Mouse (Mus musculus) right cerebral cortex, postnatal 10 days (tissue): Measurements from ENCODE around the gene Pex11a.

Source experiments
- DNase-seq, 2 experiments: peaks; one replicate each; pipeline ENCODE4 v3.0.0; 2021; ENCODE audit warnings: low spot score in 2 of 2

Gene Pex11a

GRCm38 (mm10) chr7:79738913-79739312 lies 4.0 kb downstream of the Pex11a start:
- DNase-seq = no peak

- no peak for DNase-seq
Measured at GRCm38 (mm10) chr7:79736511-79736910, 6.4 kb downstream of the Pex11a start.

GRCm38 (mm10) chr7:79734563-79734962 lies 8.4 kb downstream of the Pex11a start:
- DNase-seq = peak in 1 of 2 experiments; percentile 51

- DNase-seq = no peak
Measured at GRCm38 (mm10) chr7:79732622-79733021, 10.3 kb downstream of the Pex11a start, which contains the start of gene Plin1. Gene Plin1, minus strand, starts transcription at chr7:79732903.

GRCm38 (mm10) chr7:79731438-79731837 lies 11.5 kb downstream of the Pex11a start:
- DNase-seq = no peak

- DNase-seq = no peak
Measured at GRCm38 (mm10) chr7:79729743-79730370, 13.1 kb downstream of the Pex11a start.

GRCm38 (mm10) chr7:79729169-79729568 lies 13.8 kb downstream of the Pex11a start:
- peak; percentile 65 to 73 for DNase-seq

- DNase-seq = peak; percentile 54 to 67
Measured at GRCm38 (mm10) chr7:79728219-79728618, 14.7 kb downstream of the Pex11a start.

- DNase-seq = peak in 1 of 2 experiments; percentile 64
Measured at GRCm38 (mm10) chr7:79727091-79727490, 15.8 kb downstream of the Pex11a start.

GRCm38 (mm10) chr7:79721386-79721977 lies 21.4 kb downstream of the Pex11a start:
- peak; percentile 59 to 67 for DNase-seq

- peak; percentile 81 for DNase-seq
Measured at GRCm38 (mm10) chr7:79715187-79715981, 27.5 kb downstream of the Pex11a start, which contains the start of gene Kif7. Gene Kif7, minus strand, starts transcription at chr7:79715720.

- DNase-seq = no peak
Measured at GRCm38 (mm10) chr7:79710831-79711230, 32.1 kb downstream of the Pex11a start.

GRCm38 (mm10) chr7:79710130-79710607 lies 32.8 kb downstream of the Pex11a start:
- peak; percentile 80 to 84 for DNase-seq

GRCm38 (mm10) chr7:79705210-79705609 lies 37.7 kb downstream of the Pex11a start:
- DNase-seq = no peak

GRCm38 (mm10) chr7:79702755-79703154 lies 40.2 kb downstream of the Pex11a start:
- DNase-seq = no peak

GRCm38 (mm10) chr7:79696495-79696894 lies 46.4 kb downstream of the Pex11a start:
- DNase-seq = no peak
